Mouse (Mus musculus) heart, embryonic 15.5 days (tissue): ENCODE measurements around the gene Frmd6. TPM values are rescaled to one million over a fixed set of nuclear protein-coding genes. Genes with fewer than 3 reads are reported as not detected.

Experiments
- ATAC-seq: fragments of 200-750 bp; cut with Nextera tagmentation; replicated peaks from 2 replicates; pipeline ENCODE4 v1.8.0; 2017; ENCODE audit warnings: low read depth, moderate TSS enrichment; ENCODE audit not compliant: insufficient number of reproducible peaks, insufficient read depth, low FRiP score
- H3K27ac ChIP-seq: fragments of 300-500 bp; sonication (generic); 2 replicates; pipeline ENCODE4 v1.5.1; 2015; ENCODE audit warnings: mild to moderate bottlenecking, inconsistent platforms
- H3K27me3 ChIP-seq: fragments of 300-500 bp; sonication (generic); 2 replicates; pipeline ENCODE4 v1.6.1; 2015; ENCODE audit warnings: inconsistent platforms
- H3K36me3 ChIP-seq: fragments of 300-500 bp; sonication (generic); 2 replicates; pipeline ENCODE4 v1.6.1; 2015; ENCODE audit warnings: mild to moderate bottlenecking, inconsistent platforms
- H3K4me1 ChIP-seq: fragments of 300-500 bp; sonication (generic); replicated peaks from 2 replicates; pipeline ENCODE4 v1.6.1; 2015; ENCODE audit warnings: inconsistent platforms
- H3K4me2 ChIP-seq: fragments of 300-500 bp; sonication (generic); 2 replicates; pipeline ENCODE4 v1.6.1; 2015; ENCODE audit warnings: inconsistent platforms, mild to moderate bottlenecking, moderate library complexity
- H3K4me3 ChIP-seq: fragments of 300-500 bp; sonication (generic); 2 replicates; pipeline ENCODE4 v1.5.1; 2015; ENCODE audit warnings: mild to moderate bottlenecking, inconsistent platforms
- H3K9ac ChIP-seq: fragments of 300-500 bp; sonication (generic); 2 replicates; pipeline ENCODE4 v1.6.1; 2015; ENCODE audit warnings: mild to moderate bottlenecking, inconsistent platforms
- H3K9me3 ChIP-seq: fragments of 300-500 bp; sonication (generic); replicated peaks from 2 replicates; pipeline ENCODE4 v1.6.1; 2016; ENCODE audit warnings: inconsistent platforms
- WGBS: fragments of 180-500 bp; shearing (Covaris S2); methylation state at CpG from one replicate; pipeline ENCODE4 v1.1.7; 2015; ENCODE audit warnings: mixed read lengths; 5-methylcytosine and 5-hydroxymethylcytosine counted together
- polyA plus RNA-seq: library from polyadenylated mRNA; unstranded; fragments of >200 nt; fragmentation: Nextera tagmentation; extraction: Ambion mirVana; gene quantifications from 2 replicates; pipeline ENCODE4 v1.2.1, GENCODE M21; 2015

The Frmd6 gene
- polyA plus RNA-seq, 1 experiment from 2014 or later: 23.0 TPM

GRCm38 (mm10) chr12:70793291-70793690 lies 32.0 kb upstream of the Frmd6 start:
- Histone ChIP-seq H3K4me2 (no peak overlapping the region), H3K4me3 (no peak overlapping the region)
- no peak for ATAC-seq

GRCm38 (mm10) chr12:70794543-70795388 lies 30.5 kb upstream of the Frmd6 start:
- 46% methylated on average over 16 of the region's 16 CpGs for WGBS
- Histone ChIP-seq H3K4me2 (peak overlapping the region; percentile 26), H3K36me3 (no peaks in the 10 kb centered on the region), H3K4me1 (peaks cover 27% of the 10 kb centered on the region), H3K9me3 (no peaks in the 10 kb centered on the region), H3K27me3 (no peaks in the 10 kb centered on the region), H3K9ac (no peak overlapping the region), H3K4me3 (no peak overlapping the region), H3K27ac (peak overlapping the region; percentile 56)
- ATAC-seq: no peak; the same call in 1 of the 2 replicates

More at GRCm38 (mm10) chr12:70793291-70793690, 32.0 kb upstream of the Frmd6 start:
- Histone ChIP-seq H3K9me3 (no peaks in the 10 kb centered on the region), H3K27me3 (no peaks in the 10 kb centered on the region), H3K4me1 (peaks cover 12% of the 10 kb centered on the region), H3K9ac (no peak overlapping the region), H3K36me3 (no peaks in the 10 kb centered on the region), H3K27ac (no peak overlapping the region)
- WGBS: 82% methylated on average over 6 of the region's 6 CpGs

- peak overlapping the region; percentile 26 for H3K4me2 ChIP-seq
- peaks cover 32% of the 10 kb centered on the region for H3K4me1 ChIP-seq
- H3K27ac ChIP-seq: peak overlapping the region; percentile 56
- H3K27me3 ChIP-seq: no peaks in the 10 kb centered on the region
- no peak overlapping the region for H3K9ac ChIP-seq
- H3K4me3 ChIP-seq: no peak overlapping the region
- H3K36me3 ChIP-seq: no peaks in the 10 kb centered on the region
- ATAC-seq: no peak
- WGBS: 74% methylated on average over 3 of the region's 3 CpGs
- H3K9me3 ChIP-seq: no peaks in the 10 kb centered on the region
Measured at GRCm38 (mm10) chr12:70795389-70795711, 30.0 kb upstream of the Frmd6 start.

GRCm38 (mm10) chr12:70798496-70798895 lies 26.8 kb upstream of the Frmd6 start:
- ATAC-seq: no peak
- 54% methylated on average over 8 of the region's 8 CpGs for WGBS
- Histone ChIP-seq H3K9ac (no peak overlapping the region), H3K4me1 (peaks cover 41% of the 10 kb centered on the region), H3K27ac (peak overlapping the region; percentile 93), H3K4me2 (no peak overlapping the region), H3K4me3 (no peak overlapping the region), H3K36me3 (no peaks in the 10 kb centered on the region), H3K9me3 (no peaks in the 10 kb centered on the region), H3K27me3 (no peaks in the 10 kb centered on the region)

- ATAC-seq: peak; percentile 77
- H3K36me3 ChIP-seq: no peaks in the 10 kb centered on the region
- H3K9ac ChIP-seq: no peak overlapping the region
- H3K27ac ChIP-seq: peak overlapping the region; percentile 93
- peaks cover 40% of the 10 kb centered on the region for H3K4me1 ChIP-seq
- H3K9me3 ChIP-seq: no peaks in the 10 kb centered on the region
- peak overlapping the region; percentile 39 for H3K4me2 ChIP-seq
- 27% methylated on average over 19 of the region's 19 CpGs for WGBS
- H3K27me3 ChIP-seq: no peaks in the 10 kb centered on the region
- no peak overlapping the region for H3K4me3 ChIP-seq
Measured at GRCm38 (mm10) chr12:70799231-70800002, 25.9 kb upstream of the Frmd6 start.

- H3K9me3 ChIP-seq: no peaks in the 10 kb centered on the region
- H3K27me3 ChIP-seq: no peaks in the 10 kb centered on the region
- H3K9ac ChIP-seq: no peak overlapping the region
- 0 out of 2 replicates have a peak, but pooled peaks have one; percentile 37 for ATAC-seq
- peaks cover 33% of the 10 kb centered on the region for H3K4me1 ChIP-seq
- no peaks in the 10 kb centered on the region for H3K36me3 ChIP-seq
- no peak overlapping the region for H3K4me3 ChIP-seq
- H3K4me2 ChIP-seq: no peak overlapping the region
- 59% methylated on average over 8 of the region's 8 CpGs for WGBS
- peak overlapping the region; percentile 93 for H3K27ac ChIP-seq
Measured at GRCm38 (mm10) chr12:70800086-70800485, 25.2 kb upstream of the Frmd6 start.

GRCm38 (mm10) chr12:70801361-70801760 lies 24.0 kb upstream of the Frmd6 start:
- Histone ChIP-seq H3K4me3 (no peak overlapping the region), H3K36me3 (no peaks in the 10 kb centered on the region), H3K4me1 (peaks cover 30% of the 10 kb centered on the region), H3K9ac (0 out of 2 replicates have a peak overlapping the region, but pooled peaks have one; percentile 7), H3K27me3 (no peaks in the 10 kb centered on the region), H3K4me2 (no peak overlapping the region), H3K9me3 (no peaks in the 10 kb centered on the region), H3K27ac (peak overlapping the region; percentile 63)
- WGBS: 44% methylated on average over 8 of the region's 8 CpGs
- no peak for ATAC-seq

- 75% methylated on average over 4 of the region's 4 CpGs for WGBS
- Histone ChIP-seq H3K4me3 (no peak overlapping the region), H3K4me2 (no peak overlapping the region), H3K9ac (no peak overlapping the region), H3K4me1 (peaks cover 26% of the 10 kb centered on the region), H3K36me3 (no peaks in the 10 kb centered on the region), H3K9me3 (no peaks in the 10 kb centered on the region), H3K27me3 (no peaks in the 10 kb centered on the region), H3K27ac (no peak overlapping the region)
- no peak for ATAC-seq
Measured at GRCm38 (mm10) chr12:70803494-70803893, 21.8 kb upstream of the Frmd6 start.

- H3K4me3 ChIP-seq: no peak overlapping the region
- no peak overlapping the region for H3K4me2 ChIP-seq
- no peak overlapping the region for H3K27ac ChIP-seq
- no peaks in the 10 kb centered on the region for H3K27me3 ChIP-seq
- WGBS: 70% methylated on average over 2 of the region's 2 CpGs
- H3K4me1 ChIP-seq: peaks cover 12% of the 10 kb centered on the region
- H3K36me3 ChIP-seq: no peaks in the 10 kb centered on the region
- H3K9ac ChIP-seq: no peak overlapping the region
- no peaks in the 10 kb centered on the region for H3K9me3 ChIP-seq
- ATAC-seq: no peak
Measured at GRCm38 (mm10) chr12:70804989-70805388, 20.3 kb upstream of the Frmd6 start.

- Histone ChIP-seq H3K9me3 (no peaks in the 10 kb centered on the region), H3K4me2 (no peak overlapping the region), H3K27me3 (no peaks in the 10 kb centered on the region), H3K27ac (no peak overlapping the region), H3K4me3 (no peak overlapping the region), H3K4me1 (peaks cover 14% of the 10 kb centered on the region), H3K9ac (no peak overlapping the region), H3K36me3 (no peaks in the 10 kb centered on the region)
- ATAC-seq: no peak
- 35% methylated on average over 5 of the region's 5 CpGs for WGBS
Measured at GRCm38 (mm10) chr12:70807543-70807942, 17.8 kb upstream of the Frmd6 start.

- Histone ChIP-seq H3K27ac (no peak overlapping the region), H3K9me3 (no peaks in the 10 kb centered on the region), H3K4me2 (no peak overlapping the region), H3K36me3 (no peaks in the 10 kb centered on the region), H3K9ac (no peak overlapping the region), H3K4me1 (peaks cover 18% of the 10 kb centered on the region), H3K4me3 (no peak overlapping the region), H3K27me3 (no peaks in the 10 kb centered on the region)
- ATAC-seq: no peak
- WGBS: 71% methylated on average over 6 of the region's 6 CpGs
Measured at GRCm38 (mm10) chr12:70807975-70808374, 17.3 kb upstream of the Frmd6 start.
